Mouse (Mus musculus) MEL (cell line): ENCODE data around the gene Arl4d. TPM values are rescaled to one million over a fixed set of nuclear protein-coding genes. Genes with fewer than 3 reads are reported as not detected.
"Not testable (repeated sequence)": the region's sequence is repeated elsewhere in the genome, so short reads cannot be mapped to it uniquely, and the experiment has no call there.

Source experiments
- DNase-seq: peaks from one replicate; pipeline ENCODE4 v3.0.0; 2011; ENCODE audit warnings: low read depth, low spot score
- H3K27ac ChIP-seq: 2 replicates; pipeline ENCODE4 v1.5.1; 2012; ENCODE audit warnings: low read depth, mild to moderate bottlenecking, control low read depth, low read length, moderate library complexity; ENCODE audit not compliant: control insufficient read depth
- H3K27me3 ChIP-seq, 2 experiments: fragments of 150-350 bp in 1 of 2; sonication (generic) in 1 of 2; 2 replicates each; pipeline ENCODE4 v1.6.1; 2012; ENCODE audit warnings: low read length in 2 of 2, mild to moderate bottlenecking in 2 of 2, improper control_type of control experiment in 1 of 2, moderate library complexity in 1 of 2; ENCODE audit not compliant: insufficient read depth in 2 of 2, control insufficient read depth in 1 of 2
- H3K36me3 ChIP-seq, 2 experiments: 2 replicates each; pipeline ENCODE4 v1.6.1; 2012 to 2014; ENCODE audit warnings: low read length in 2 of 2, improper control_type of control experiment in 1 of 2, inconsistent platforms in 1 of 2, mild to moderate bottlenecking in 1 of 2; ENCODE audit not compliant: insufficient read depth in 2 of 2, control insufficient read depth in 1 of 2
- H3K4me1 ChIP-seq, 2 experiments: fragments of 150-350 bp in 1 of 2; sonication (generic) in 1 of 2; 2 replicates each; pipeline ENCODE4 v1.6.1; 2012; ENCODE audit warnings: low read length in 2 of 2, improper control_type of control experiment in 1 of 2, mild to moderate bottlenecking in 1 of 2; ENCODE audit not compliant: insufficient read depth in 2 of 2, control insufficient read depth in 1 of 2
- H3K4me3 ChIP-seq, 2 experiments: fragments of 150-350 bp in 1 of 2; sonication (generic) in 1 of 2; 2 replicates each; pipeline ENCODE4 v1.5.1; 2012; ENCODE audit warnings: low read depth in 2 of 2, low read length in 2 of 2, mild to moderate bottlenecking in 2 of 2, moderate library complexity in 2 of 2, control low read depth in 1 of 2, improper control_type of control experiment in 1 of 2; ENCODE audit not compliant: control insufficient read depth in 1 of 2, insufficient read depth in 1 of 2
- H3K79me2 ChIP-seq: 2 replicates; pipeline ENCODE4 v1.6.1; 2012; ENCODE audit warnings: mild to moderate bottlenecking, low read length, moderate library complexity; ENCODE audit not compliant: control insufficient read depth, poor library complexity, insufficient read depth
- H3K9ac ChIP-seq: 2 replicates; pipeline ENCODE4 v1.6.1; 2012; ENCODE audit warnings: low read depth, mild to moderate bottlenecking, control low read depth, low read length, moderate library complexity; ENCODE audit not compliant: control insufficient read depth, poor library complexity, severe bottlenecking
- H3K9me3 ChIP-seq: fragments of 150-350 bp; sonication (generic); replicated peaks from 2 replicates; pipeline ENCODE4 v1.6.1; 2012; ENCODE audit warnings: mild to moderate bottlenecking, low read length, improper control_type of control experiment, moderate library complexity; ENCODE audit not compliant: insufficient read depth
- ELF1 ChIP-seq: IDR thresholded peaks from 2 replicates; pipeline ENCODE4 v1.6.1; 2014; ENCODE audit warnings: low read depth, mild to moderate bottlenecking, inconsistent platforms, low read length, improper control_type of control experiment, moderate library complexity
- ETS1 ChIP-seq: IDR thresholded peaks from 2 replicates; pipeline ENCODE4 v1.6.1; 2012; ENCODE audit warnings: low read depth, mild to moderate bottlenecking, inconsistent platforms, low read length, improper control_type of control experiment, moderate library complexity
- HCFC1 ChIP-seq: IDR thresholded peaks from 2 replicates; pipeline ENCODE4 v1.6.1; 2012; ENCODE audit warnings: low read depth, mild to moderate bottlenecking, inconsistent platforms, low read length, improper control_type of control experiment, moderate library complexity
- JUND ChIP-seq: IDR thresholded peaks from 2 replicates; pipeline ENCODE4 v1.6.1; 2011; ENCODE audit warnings: low read depth, mild to moderate bottlenecking, improper control_type of control experiment, low read length
- MAZ ChIP-seq: IDR thresholded peaks from 2 replicates; pipeline ENCODE4 v1.6.1; 2012; ENCODE audit warnings: low read depth, mild to moderate bottlenecking, inconsistent platforms, low read length, improper control_type of control experiment
- MXI1 ChIP-seq: IDR thresholded peaks from 2 replicates; pipeline ENCODE4 v1.6.1; 2011; ENCODE audit warnings: mild to moderate bottlenecking, low read depth, low read length, improper control_type of control experiment
- MYB ChIP-seq: IDR thresholded peaks from 2 replicates; pipeline ENCODE4 v1.6.1; 2011; ENCODE audit warnings: mild to moderate bottlenecking, low read depth, low read length, improper control_type of control experiment
- NELFE ChIP-seq: IDR thresholded peaks from 2 replicates; pipeline ENCODE4 v1.6.1; 2011; ENCODE audit warnings: low read depth, low read length, improper control_type of control experiment
- POLR2A ChIP-seq, 2 experiments: IDR thresholded peaks; 2 replicates each; pipeline ENCODE4 v1.6.1; 2011 to 2012; ENCODE audit warnings: low read length in 2 of 2, mild to moderate bottlenecking in 2 of 2, control low read depth in 1 of 2, improper control_type of control experiment in 1 of 2, low read depth in 1 of 2, moderate library complexity in 1 of 2; ENCODE audit not compliant: control insufficient read depth in 1 of 2, insufficient read depth in 1 of 2, poor library complexity in 1 of 2
- POLR2AphosphoS2 ChIP-seq: IDR thresholded peaks from 2 replicates; pipeline ENCODE4 v1.6.1; 2011; ENCODE audit warnings: low read length, improper control_type of control experiment
- POLR2AphosphoS5 ChIP-seq: IDR thresholded peaks from 2 replicates; pipeline ENCODE4 v1.6.1; 2012; ENCODE audit warnings: low read depth, borderline replicate concordance, mild to moderate bottlenecking, inconsistent platforms, low read length, moderate library complexity, mixed read lengths
- RCOR1 ChIP-seq: IDR thresholded peaks from 2 replicates; pipeline ENCODE4 v1.6.1; 2012; ENCODE audit warnings: low read depth, mild to moderate bottlenecking, inconsistent platforms, low read length, improper control_type of control experiment
- SIN3A ChIP-seq: IDR thresholded peaks from 2 replicates; pipeline ENCODE4 v1.6.1; 2012; ENCODE audit warnings: low read length, improper control_type of control experiment, inconsistent platforms
- TBP ChIP-seq: IDR thresholded peaks from 2 replicates; pipeline ENCODE4 v1.8.0; 2011; ENCODE audit warnings: low read depth, low read length, improper control_type of control experiment
- TCF12 ChIP-seq: IDR thresholded peaks from 2 replicates; pipeline ENCODE4 v1.6.1; 2014; ENCODE audit warnings: low read depth, mild to moderate bottlenecking, inconsistent platforms, low read length, improper control_type of control experiment, moderate library complexity
- UBTF ChIP-seq: IDR thresholded peaks from 2 replicates; pipeline ENCODE4 v1.6.1; 2012; ENCODE audit warnings: low read depth, mild to moderate bottlenecking, inconsistent platforms, low read length, improper control_type of control experiment, moderate library complexity, borderline replicate concordance; ENCODE audit not compliant: insufficient read depth
- ZMIZ1 ChIP-seq: IDR thresholded peaks from 2 replicates; pipeline ENCODE4 v1.6.1; 2012; ENCODE audit warnings: low read depth, mild to moderate bottlenecking, inconsistent platforms, low read length, improper control_type of control experiment, moderate library complexity
- polyA plus RNA-seq, 2 experiments: library from polyadenylated mRNA; stranded (reverse) in 1 of 2; unstranded in 1 of 2; fragments of >175 nt in 1 of 2; fragments of >200 nt in 1 of 2; gene quantifications; 2 replicates each; pipeline versions ENCODE4 v1.2.1 to v1.2.4; 2012; ENCODE audit warnings: low replicate concordance in 2 of 2, low read depth in 1 of 2; ENCODE audit not compliant: insufficient read length in 2 of 2, insufficient read depth in 1 of 2, missing spikeins in 1 of 2
- total RNA-seq: library from RNA; depleted of rRNA; stranded (reverse); fragments of 300-350 nt; gene quantifications from 2 replicates; pipeline ENCODE4 v1.2.3, GENCODE M21; 2012

Gene Arl4d
- total and polyA plus RNA-seq, 3 experiments: 0.17 to 0.23 TPM; not detected in 1

DNA sequence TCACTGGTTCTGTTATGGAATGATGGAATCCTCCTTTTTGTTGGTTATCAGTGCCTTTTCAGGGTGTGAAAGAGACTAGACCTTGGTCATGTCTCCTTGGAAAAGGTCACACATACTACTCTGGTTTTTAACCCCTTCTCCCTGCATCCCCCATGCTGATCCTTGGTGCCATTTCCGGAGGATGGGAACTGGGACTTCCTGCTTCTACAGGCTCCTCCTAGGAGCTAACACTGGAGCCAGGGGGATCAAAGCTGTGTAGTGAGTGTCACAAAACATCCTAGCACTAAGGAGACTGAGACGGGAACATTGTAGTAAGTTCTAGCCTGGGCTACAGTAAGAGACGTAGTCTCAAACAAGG is 7.8 kb upstream of the Arl4d start:
- Histone ChIP-seq H3K36me3 (peaks cover 0 to 16% of the 10 kb centered on the region in 2 experiments; a peak in 2 of 4 replicates), H3K9ac (peak overlapping the region; percentile 59), H3K27ac (peak overlapping the region; percentile 95), H3K4me3 (peak overlapping the region in 1 of 2 experiments; percentile 25; a peak in 2 of 4 replicates), H3K27me3 (no peaks in the 10 kb centered on the region; a peak in 1 of 4 replicates), H3K79me2 (no peaks in the 10 kb centered on the region; the same call in 1 of the 2 replicates), H3K9me3 (no peaks in the 10 kb centered on the region), H3K4me1 (peaks cover 3 to 17% of the 10 kb centered on the region in 2 experiments; a peak in 3 of 4 replicates)
- DNase-seq: no peak
- TF ChIP-seq SIN3A: 0 out of 2 replicates have a peak, but pooled peaks have one; percentile 44
- no peak for TF ChIP-seq MXI1
- TF ChIP-seq RCOR1: 0 out of 2 replicates have a peak, but pooled peaks have one; percentile 18
- TF ChIP-seq, all 39 proteins: peak for 2

DNA sequence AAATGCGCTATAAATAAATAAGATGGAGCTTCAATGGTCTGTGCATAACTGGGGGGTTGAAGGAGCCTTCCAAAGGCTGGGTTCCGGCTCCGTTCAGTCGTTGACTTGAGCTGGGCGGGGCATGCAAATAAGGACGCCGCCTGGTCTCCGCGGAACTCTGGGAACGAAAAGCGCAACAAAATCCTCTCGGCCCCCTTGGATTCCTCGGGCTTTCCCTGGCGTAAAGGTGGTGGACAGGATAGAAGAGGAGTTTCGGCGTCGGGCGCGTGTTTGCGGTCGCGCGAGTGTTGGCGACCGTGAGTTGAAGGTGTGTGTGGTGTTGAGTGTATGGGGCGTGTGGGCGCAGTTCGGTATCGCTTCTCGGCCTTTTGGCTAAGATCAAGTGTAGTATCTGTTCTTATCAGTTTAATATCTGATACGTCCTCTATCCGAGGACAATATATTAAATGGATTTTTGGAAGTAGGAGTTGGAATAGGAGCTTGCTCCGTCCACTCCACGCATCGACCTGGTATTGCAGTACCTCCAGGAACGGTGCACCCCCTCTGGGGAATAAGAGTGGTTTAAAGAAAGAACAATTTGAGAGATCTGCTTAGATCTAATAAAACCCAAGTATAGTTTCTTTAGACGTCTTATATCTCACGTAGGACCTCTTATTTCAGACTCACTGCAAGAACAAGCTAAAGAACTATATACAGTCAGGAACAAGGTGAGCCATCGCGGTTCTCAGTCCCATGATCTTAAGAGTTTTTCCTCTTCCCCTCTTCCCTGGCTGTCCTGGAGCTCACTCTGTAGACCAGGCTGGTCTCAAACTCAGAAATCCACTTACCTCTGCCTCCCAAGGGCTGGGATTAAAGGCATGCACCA is 7.2 kb upstream of the Arl4d start:
- TF ChIP-seq HCFC1: peak; percentile 65
- TF ChIP-seq ETS1: peak; percentile 86
- peak; percentile 90 for TF ChIP-seq NELFE
- peak; percentile 89; the same call in 1 of the 2 replicates for TF ChIP-seq UBTF
- peak; percentile 97 for TF ChIP-seq TBP
- peak; percentile 60; the same call in 1 of the 2 replicates for TF ChIP-seq MYB
- TF ChIP-seq ZMIZ1: peak; percentile 100
- TF ChIP-seq ELF1: peak; percentile 75
- peak; percentile 21; the same call in 1 of the 2 replicates for TF ChIP-seq TCF12
- TF ChIP-seq POLR2A (IDR thresholded peaks at IDR 0.05; ENCODE audit: control insufficient read depth in 1 of 2, insufficient read depth in 1 of 2, low read depth in 1 of 2, low read length in 2 of 2, poor library complexity in 1 of 2): peak; percentile 94 to 99
- peak; percentile 99 for TF ChIP-seq POLR2AphosphoS5
- peak; percentile 53 for TF ChIP-seq SIN3A
- TF ChIP-seq POLR2AphosphoS2: peak; percentile 99
- peak; percentile 67; the same call in 1 of the 2 replicates for TF ChIP-seq JUND
- 0 out of 2 replicates have a peak, but pooled peaks have one; percentile 67 for TF ChIP-seq MAZ
- peak overlapping the region; percentile 13 to 25; a peak in 3 of 4 replicates for H3K4me3 ChIP-seq
- not testable (repeated sequence) for H3K27me3 ChIP-seq

More for the DNA sequence above, 7.2 kb upstream of the Arl4d start:
- Histone ChIP-seq H3K4me1 (peaks cover 3 to 20% of the 10 kb centered on the region in 2 experiments; a peak in 3 of 4 replicates), H3K9ac (peak overlapping the region; percentile 59), H3K36me3 (peaks cover 0 to 16% of the 10 kb centered on the region in 2 experiments; a peak in 2 of 4 replicates), H3K27ac (peak overlapping the region; percentile 95)
- DNase-seq: peak; percentile 99
- not testable (repeated sequence) for H3K79me2 ChIP-seq, H3K9me3 ChIP-seq
